Mouse (Mus musculus) embryonic fibroblast, embryonic 13.5 days (primary cell): ENCODE data around the gene Gm21972.

ENCODE experiments used
- CTCF ChIP-seq: IDR thresholded peaks from 2 replicates; pipeline ENCODE4 v1.5.1; 2011; ENCODE audit warnings: mild to moderate bottlenecking, control low read depth, low read length, moderate library complexity, borderline replicate concordance; ENCODE audit not compliant: insufficient read depth
- POLR2A ChIP-seq: IDR thresholded peaks from 2 replicates; pipeline ENCODE4 v1.6.1; 2011; ENCODE audit warnings: low read depth, mild to moderate bottlenecking, control low read depth, low read length, moderate library complexity

GRCm38 (mm10) chr1:86094413-86094812 is 39.0 kb upstream of the Gm21972 start:
- no peak for TF ChIP-seq CTCF
- TF ChIP-seq POLR2A: no peak
